Mouse (Mus musculus): Measurements from ENCODE around the gene Mrgprf. TPM values are rescaled to one million over a fixed set of nuclear protein-coding genes. Genes with fewer than 3 reads are reported as not detected.

The Mrgprf gene
- total and polyA plus RNA-seq, 2 experiments from 2014 or later, result 3.4 to 4.4 TPM

GRCm38 (mm10) chr7:145319481-145319880 is 18.9 kb downstream of the Mrgprf start:
- 57% methylated on average over 3 of the region's 3 CpGs for WGBS
- no peak for DNase-seq

GRCm38 (mm10) chr7:145323607-145324006 is 23.0 kb downstream of the Mrgprf start:
- Histone ChIP-seq H3K4me3 (ENCODE audit: low read depth, low read length) (no peak overlapping the region), H3K9ac (no peak overlapping the region), H3K9me3 (ENCODE audit: low read length) (no peaks in the 10 kb centered on the region), H3K4me1 (ENCODE audit: insufficient read depth) (no peaks in the 10 kb centered on the region), H3K36me3 (ENCODE audit: insufficient read depth) (no peaks in the 10 kb centered on the region), H3K27me3 (ENCODE audit: insufficient read depth, low read length) (no peaks in the 10 kb centered on the region), H3K4me2 (ENCODE audit: low read depth) (no peak overlapping the region), H3K27ac (ENCODE audit: low read depth, low read length) (no peak overlapping the region)
- no peak for TF ChIP-seq CTCF (IDR thresholded peaks at IDR 0.05; ENCODE audit: low read depth)
- ATAC-seq (no peak), DNase-seq (no peak)
- WGBS, result 33% methylated on average over 4 of the region's 4 CpGs

More at GRCm38 (mm10) chr7:145319481-145319880, 18.9 kb downstream of the Mrgprf start:
- Histone ChIP-seq H3K4me1 (ENCODE audit: insufficient read depth) (no peaks in the 10 kb centered on the region), H3K4me2 (ENCODE audit: low read depth) (no peak overlapping the region), H3K4me3 (ENCODE audit: low read depth, low read length) (no peak overlapping the region), H3K9ac (no peak overlapping the region), H3K36me3 (ENCODE audit: insufficient read depth) (no peaks in the 10 kb centered on the region), H3K27me3 (ENCODE audit: insufficient read depth, low read length) (no peaks in the 10 kb centered on the region), H3K27ac (ENCODE audit: low read depth, low read length) (no peak overlapping the region), H3K9me3 (ENCODE audit: low read length) (no peaks in the 10 kb centered on the region)
- ATAC-seq, result no peak
- TF ChIP-seq CTCF (IDR thresholded peaks at IDR 0.05; ENCODE audit: low read depth), result no peak

GRCm38 (mm10) chr7:145325697-145326096 is 25.1 kb downstream of the Mrgprf start:
- WGBS, result 75% methylated on average over 2 of the region's 2 CpGs

GRCm38 (mm10) chr7:145329982-145330381 is 29.4 kb downstream of the Mrgprf start:
- TF ChIP-seq CTCF (IDR thresholded peaks at IDR 0.05; ENCODE audit: low read depth), result no peak
- WGBS, result 78% methylated on average over 2 of the region's 2 CpGs
- H3K4me3 ChIP-seq (ENCODE audit: low read depth, low read length), result no peak overlapping the region
- no peak overlapping the region for H3K4me2 ChIP-seq (ENCODE audit: low read depth)
- ATAC-seq, result no peak
- no peaks in the 10 kb centered on the region for H3K36me3 ChIP-seq (ENCODE audit: insufficient read depth)
- DNase-seq, result no peak
- H3K9me3 ChIP-seq (ENCODE audit: low read length), result no peaks in the 10 kb centered on the region
- H3K4me1 ChIP-seq (ENCODE audit: insufficient read depth), result no peaks in the 10 kb centered on the region
- no peak overlapping the region for H3K9ac ChIP-seq
- H3K27ac ChIP-seq (ENCODE audit: low read depth, low read length), result no peak overlapping the region
- no peaks in the 10 kb centered on the region for H3K27me3 ChIP-seq (ENCODE audit: insufficient read depth, low read length)

More at GRCm38 (mm10) chr7:145325697-145326096, 25.1 kb downstream of the Mrgprf start:
- Histone ChIP-seq H3K27ac (ENCODE audit: low read depth, low read length) (no peak overlapping the region), H3K4me3 (ENCODE audit: low read depth, low read length) (no peak overlapping the region), H3K4me2 (ENCODE audit: low read depth) (no peak overlapping the region), H3K4me1 (ENCODE audit: insufficient read depth) (no peaks in the 10 kb centered on the region), H3K9me3 (ENCODE audit: low read length) (no peaks in the 10 kb centered on the region), H3K9ac (no peak overlapping the region), H3K36me3 (ENCODE audit: insufficient read depth) (no peaks in the 10 kb centered on the region), H3K27me3 (ENCODE audit: insufficient read depth, low read length) (no peaks in the 10 kb centered on the region)
- ATAC-seq (no peak), DNase-seq (no peak)
- TF ChIP-seq CTCF (IDR thresholded peaks at IDR 0.05; ENCODE audit: low read depth), result no peak

- Histone ChIP-seq H3K4me1 (ENCODE audit: insufficient read depth) (no peaks in the 10 kb centered on the region), H3K36me3 (ENCODE audit: insufficient read depth) (no peaks in the 10 kb centered on the region), H3K4me3 (ENCODE audit: low read depth, low read length) (no peak overlapping the region), H3K4me2 (ENCODE audit: low read depth) (no peak overlapping the region), H3K27ac (ENCODE audit: low read depth, low read length) (no peak overlapping the region), H3K9me3 (ENCODE audit: low read length) (no peaks in the 10 kb centered on the region), H3K27me3 (ENCODE audit: insufficient read depth, low read length) (no peaks in the 10 kb centered on the region), H3K9ac (no peak overlapping the region)
- WGBS, result 92% methylated on average over 2 of the region's 2 CpGs
- DNase-seq (no peak), ATAC-seq (no peak)
- no peak for TF ChIP-seq CTCF (IDR thresholded peaks at IDR 0.05; ENCODE audit: low read depth)
These were observed 30.0 kb downstream of the Mrgprf start for GRCm38 (mm10) chr7:145330641-145331040.

GRCm38 (mm10) chr7:145332376-145333041 is 31.9 kb downstream of the Mrgprf start:
- DNase-seq (no peak), ATAC-seq (no peak)
- H3K9ac ChIP-seq, result no peak overlapping the region
- no peak overlapping the region for H3K4me2 ChIP-seq (ENCODE audit: low read depth)
- H3K4me1 ChIP-seq (ENCODE audit: insufficient read depth), result no peaks in the 10 kb centered on the region
- no peaks in the 10 kb centered on the region for H3K9me3 ChIP-seq (ENCODE audit: low read length)
- H3K27ac ChIP-seq (ENCODE audit: low read depth, low read length), result no peak overlapping the region
- no peaks in the 10 kb centered on the region for H3K36me3 ChIP-seq (ENCODE audit: insufficient read depth)
- WGBS, result 25% methylated on average over 1 of the region's 1 CpGs
- H3K27me3 ChIP-seq (ENCODE audit: insufficient read depth, low read length), result no peaks in the 10 kb centered on the region
- TF ChIP-seq CTCF (IDR thresholded peaks at IDR 0.05; ENCODE audit: low read depth), result no peak
- H3K4me3 ChIP-seq (ENCODE audit: low read depth, low read length), result no peak overlapping the region

- no peaks in the 10 kb centered on the region for H3K27me3 ChIP-seq (ENCODE audit: insufficient read depth, low read length)
- WGBS, result 91% methylated on average over 6 of the region's 6 CpGs
These were observed 33.3 kb downstream of the Mrgprf start for GRCm38 (mm10) chr7:145333936-145334335.

More at GRCm38 (mm10) chr7:145333936-145334335, 33.3 kb downstream of the Mrgprf start:
- ATAC-seq, result no peak
- DNase-seq, result no peak
- H3K4me1 ChIP-seq (ENCODE audit: insufficient read depth), result no peaks in the 10 kb centered on the region
- no peak overlapping the region for H3K27ac ChIP-seq (ENCODE audit: low read depth, low read length)
- no peaks in the 10 kb centered on the region for H3K36me3 ChIP-seq (ENCODE audit: insufficient read depth)
- H3K9ac ChIP-seq, result no peak overlapping the region
- H3K4me3 ChIP-seq (ENCODE audit: low read depth, low read length), result no peak overlapping the region
- H3K4me2 ChIP-seq (ENCODE audit: low read depth), result no peak overlapping the region
- no peaks in the 10 kb centered on the region for H3K9me3 ChIP-seq (ENCODE audit: low read length)
- no peak for TF ChIP-seq CTCF (IDR thresholded peaks at IDR 0.05; ENCODE audit: low read depth)

Measured in forebrain, postnatal 0 days (tissue).